Mouse (Mus musculus) bone marrow macrophage, adult 2 months (primary cell): ENCODE results near the gene Lmbrd1.

Experiments used
- CTCF ChIP-seq: IDR thresholded peaks from 2 replicates; pipeline ENCODE4 v1.5.1; 2012; ENCODE audit warnings: low read depth, mild to moderate bottlenecking, low read length, moderate library complexity
- POLR2A ChIP-seq: IDR thresholded peaks from 2 replicates; pipeline ENCODE4 v1.6.1; 2012; ENCODE audit warnings: mild to moderate bottlenecking, low read depth, low read length, borderline replicate concordance

GRCm38 (mm10) chr1:24698146-24698880 is 19.9 kb downstream of the Lmbrd1 start:
- no peak for TF ChIP-seq CTCF
- TF ChIP-seq POLR2A = no peak
